Mouse (Mus musculus) cerebellum, adult 9-11 months (tissue): ENCODE measurements around the gene Tiprl.

ENCODE experiments used
- DNase-seq: peaks from one replicate; pipeline ENCODE4 v3.0.0; 2022

Gene Tiprl

GRCm38 (mm10) chr1:165171277-165171676 lies 65.5 kb downstream of the Tiprl start:
- no peak for DNase-seq

GRCm38 (mm10) chr1:165170157-165170556 lies 66.6 kb downstream of the Tiprl start:
- DNase-seq: no peak

GRCm38 (mm10) chr1:165169462-165169861 lies 67.3 kb downstream of the Tiprl start:
- DNase-seq: no peak

GRCm38 (mm10) chr1:165164920-165165319 lies 71.9 kb downstream of the Tiprl start:
- DNase-seq: no peak
